Mouse (Mus musculus) layer of hippocampus, postnatal 25 days (tissue): ENCODE results near the gene Klhdc10. TPM values are rescaled to one million over a fixed set of nuclear protein-coding genes. Genes with fewer than 3 reads are reported as not detected.
A peak's percentile ranks its signal among the peaks of the same experiment; 100 is the strongest.
"Not testable (repeated sequence)": the region's sequence is repeated elsewhere in the genome, so short reads cannot be mapped to it uniquely, and the experiment has no call there.

ENCODE experiments used
- DNase-seq, 2 experiments: peaks; one replicate each; pipeline ENCODE4 v3.0.0; 2022; ENCODE audit warnings: mixed read lengths in 2 of 2, low spot score in 1 of 2; ENCODE audit errors: extremely low spot score in 1 of 2
- total RNA-seq, 2 experiments: library from RNA; stranded (reverse); gene quantifications; 2 replicates each; pipeline ENCODE4 v1.2.3; 2021

Klhdc10 gene
- 100 to 1,000 TPM; 109 to 110 TPM for total RNA-seq

- DNase-seq: peak; percentile 99 to 100
Observed at GRCm38 (mm10) chr6:30401308-30402015, at the start of gene Klhdc10. Klhdc10 (plus strand) TSS chr6:30401868.

- no peak for DNase-seq
Observed at GRCm38 (mm10) chr6:30352762-30353161, 48.9 kb upstream of the Klhdc10 start.

- no peak for DNase-seq
Observed at GRCm38 (mm10) chr6:30353661-30354060, 48.0 kb upstream of the Klhdc10 start.

GRCm38 (mm10) chr6:30354760-30355159 lies 46.9 kb upstream of the Klhdc10 start:
- DNase-seq: no peak

GRCm38 (mm10) chr6:30355701-30356100 lies 46.0 kb upstream of the Klhdc10 start:
- no peak for DNase-seq

- DNase-seq: no peak
Observed at GRCm38 (mm10) chr6:30356161-30356560, 45.5 kb upstream of the Klhdc10 start.

GRCm38 (mm10) chr6:30356680-30357079 lies 45.0 kb upstream of the Klhdc10 start:
- DNase-seq: no peak

- DNase-seq: peak; percentile 67 to 89
Observed at GRCm38 (mm10) chr6:30357561-30358177, 44.0 kb upstream of the Klhdc10 start.

- no peak for DNase-seq
Observed at GRCm38 (mm10) chr6:30359762-30360509, 41.7 kb upstream of the Klhdc10 start.

- DNase-seq: no peak
Observed at GRCm38 (mm10) chr6:30363808-30364207, 37.9 kb upstream of the Klhdc10 start.

- DNase-seq: no peak
Observed at GRCm38 (mm10) chr6:30369291-30369690, 32.4 kb upstream of the Klhdc10 start.

- DNase-seq: no peak
Observed at GRCm38 (mm10) chr6:30372627-30373369, 28.9 kb upstream of the Klhdc10 start.

GRCm38 (mm10) chr6:30374731-30375510 lies 26.7 kb upstream of the Klhdc10 start:
- DNase-seq: no peak

GRCm38 (mm10) chr6:30375791-30376190 lies 25.9 kb upstream of the Klhdc10 start:
- DNase-seq: no peak

- DNase-seq: no peak
Observed at GRCm38 (mm10) chr6:30381116-30381515, 20.6 kb upstream of the Klhdc10 start.

GRCm38 (mm10) chr6:30390271-30390670 lies 11.4 kb upstream of the Klhdc10 start:
- not testable (repeated sequence) for DNase-seq

- peak; percentile 55 to 73 for DNase-seq
Observed at GRCm38 (mm10) chr6:30390714-30391697, 10.7 kb upstream of the Klhdc10 start, which contains the start of gene Zc3hc1. Zc3hc1 (minus strand) TSS chr6:30391028.

GRCm38 (mm10) chr6:30391996-30392395 lies 9.7 kb upstream of the Klhdc10 start:
- DNase-seq: no peak

- no peak for DNase-seq
Observed at GRCm38 (mm10) chr6:30400146-30400545, 1.5 kb upstream of the Klhdc10 start.
